Mouse (Mus musculus) forebrain, embryonic 11.5 days (tissue): ENCODE results near the gene Nsg2. TPM values are rescaled to one million over a fixed set of nuclear protein-coding genes. Genes with fewer than 3 reads are reported as not detected.

Experiments
- ATAC-seq: fragments of 200-750 bp; cut with Nextera tagmentation; replicated peaks from 2 replicates; pipeline ENCODE4 v1.8.0; 2017; ENCODE audit warnings: moderate TSS enrichment; ENCODE audit not compliant: low FRiP score
- DNase-seq: peaks from one replicate; pipeline ENCODE4 v3.0.0-alpha.2; 2017; ENCODE audit warnings: low spot score
- H3K27ac ChIP-seq: fragments of 300-500 bp; sonication (generic); 2 replicates; pipeline ENCODE4 v1.5.1; 2014; ENCODE audit warnings: low read depth, low read length
- H3K27me3 ChIP-seq: fragments of 300-500 bp; sonication (generic); 2 replicates; pipeline ENCODE4 v1.6.1; 2014; ENCODE audit warnings: mild to moderate bottlenecking, low read length, mixed read lengths; ENCODE audit not compliant: control insufficient read depth, insufficient read depth
- H3K36me3 ChIP-seq: fragments of 300-500 bp; sonication (generic); 2 replicates; pipeline ENCODE4 v1.6.1; 2014; ENCODE audit warnings: mild to moderate bottlenecking, low read length, moderate library complexity, mixed read lengths; ENCODE audit not compliant: control insufficient read depth, insufficient read depth
- H3K4me1 ChIP-seq: fragments of 300-500 bp; sonication (generic); replicated peaks from 2 replicates; pipeline ENCODE4 v1.6.1; 2014; ENCODE audit warnings: low read length, mixed read lengths; ENCODE audit not compliant: control insufficient read depth, insufficient read depth
- H3K4me2 ChIP-seq: fragments of 300-500 bp; sonication (generic); 2 replicates; pipeline ENCODE4 v1.6.1; 2014; ENCODE audit warnings: low read depth, mild to moderate bottlenecking, low read length, moderate library complexity, mixed read lengths; ENCODE audit not compliant: severe bottlenecking
- H3K4me3 ChIP-seq: fragments of 300-500 bp; sonication (generic); 2 replicates; pipeline ENCODE4 v1.5.1; 2014; ENCODE audit warnings: low read depth, low read length
- H3K9ac ChIP-seq: fragments of 300-500 bp; sonication (generic); 2 replicates; pipeline ENCODE4 v1.6.1; 2014; ENCODE audit warnings: low read length
- H3K9me3 ChIP-seq: fragments of 300-500 bp; sonication (generic); 2 replicates; pipeline ENCODE4 v1.6.1; 2016; ENCODE audit warnings: low read length, mixed read lengths; ENCODE audit not compliant: control insufficient read depth
- whole genome bisulfite sequencing: fragments of 180-500 bp; shearing (Covaris S2); extraction: QIAGEN DNeasy Blood & Tissue Kit; methylation state at CpG from one replicate; pipeline ENCODE4 v1.1.7; 2014; 5-methylcytosine and 5-hydroxymethylcytosine counted together
- polyA plus RNA-seq: library from polyadenylated mRNA; unstranded; fragments of >200 nt; fragmentation: Nextera tagmentation; extraction: Ambion mirVana; gene quantifications from 2 replicates; pipeline ENCODE4 v1.2.1, GENCODE M21; 2014

Gene Nsg2
- polyA plus RNA-seq, 1 experiment from 2014 or later: 24.9 TPM

DNA sequence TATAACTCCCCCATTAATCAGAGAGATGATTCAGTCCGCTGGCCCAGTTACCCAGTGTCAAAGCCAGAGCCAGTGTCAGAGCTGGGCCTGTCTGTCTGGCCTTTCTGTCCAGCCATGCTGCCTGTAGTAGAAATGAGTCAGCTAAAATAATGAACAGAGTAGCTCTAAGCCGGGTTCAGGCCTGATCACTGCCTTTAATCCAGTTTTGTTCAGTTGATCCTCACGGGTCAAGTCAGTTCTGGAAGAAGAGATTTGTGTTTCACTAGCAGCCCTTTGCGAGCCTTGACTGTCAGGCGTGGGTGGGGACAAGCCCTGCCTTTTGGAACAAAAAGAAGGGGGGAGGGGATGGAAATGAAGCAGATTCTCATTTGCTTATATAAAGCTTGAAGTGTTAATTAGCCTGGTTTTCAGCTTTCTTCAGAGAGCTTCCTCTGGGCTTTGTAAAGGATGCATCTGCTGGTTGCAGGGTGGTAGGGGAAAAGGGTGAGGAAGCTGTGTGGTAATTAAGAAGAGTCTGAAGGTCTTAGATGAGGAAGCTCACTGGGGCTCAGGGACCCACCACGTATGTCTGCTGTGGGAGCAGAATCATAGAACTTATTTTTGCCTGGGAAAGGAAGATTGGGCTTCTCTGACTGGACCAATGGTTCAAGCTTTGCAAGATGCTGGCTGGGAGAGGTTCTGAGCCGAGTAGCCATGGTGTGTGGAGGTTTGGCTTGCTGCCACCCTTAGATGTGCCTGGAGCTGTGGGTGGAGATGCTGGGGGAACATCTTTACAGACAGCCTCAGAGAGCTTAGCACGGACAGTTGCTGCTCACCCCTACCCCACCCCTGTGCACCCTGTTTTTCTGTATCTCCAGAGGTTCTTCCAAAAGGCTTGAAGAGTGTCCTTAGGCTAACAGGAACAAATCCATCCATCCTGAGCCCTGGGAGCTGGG lies 20.0 kb downstream of the Nsg2 start:
- 18% methylated on average over 8 of the region's 8 CpGs for WGBS
- H3K4me1 ChIP-seq: peaks cover 18% of the 10 kb centered on the region
- H3K4me3 ChIP-seq: no peak overlapping the region
- H3K27ac ChIP-seq: peak overlapping the region; percentile 70
- ATAC-seq (peak; percentile 63), DNase-seq (peak; percentile 60)
- H3K9ac ChIP-seq: peak overlapping the region; percentile 29
- H3K27me3 ChIP-seq: no peaks in the 10 kb centered on the region
- no peaks in the 10 kb centered on the region for H3K9me3 ChIP-seq
- H3K4me2 ChIP-seq: no peak overlapping the region; the same call in 1 of the 2 replicates
- H3K36me3 ChIP-seq: no peaks in the 10 kb centered on the region

DNA sequence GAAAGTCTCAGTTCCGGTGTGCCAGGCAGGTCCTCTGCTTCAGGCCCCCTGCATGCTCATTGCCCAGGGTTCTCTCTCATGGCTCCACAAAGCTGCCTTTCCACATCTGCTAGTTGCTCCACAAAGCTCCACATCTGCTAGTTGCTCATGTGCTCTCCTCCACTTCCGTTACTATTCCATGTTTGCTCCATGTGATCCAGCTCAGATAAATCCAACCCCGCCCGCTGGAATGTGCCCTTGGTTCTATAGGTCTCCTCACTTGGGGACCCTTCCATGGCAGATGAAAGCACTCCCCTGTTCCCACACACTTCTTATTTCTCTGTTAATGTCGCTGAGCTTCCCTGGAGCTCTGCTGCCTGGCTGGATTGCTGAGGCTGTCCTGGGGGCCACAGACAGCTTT lies 26.4 kb downstream of the Nsg2 start:
- H3K27me3 ChIP-seq: no peaks in the 10 kb centered on the region

DNA sequence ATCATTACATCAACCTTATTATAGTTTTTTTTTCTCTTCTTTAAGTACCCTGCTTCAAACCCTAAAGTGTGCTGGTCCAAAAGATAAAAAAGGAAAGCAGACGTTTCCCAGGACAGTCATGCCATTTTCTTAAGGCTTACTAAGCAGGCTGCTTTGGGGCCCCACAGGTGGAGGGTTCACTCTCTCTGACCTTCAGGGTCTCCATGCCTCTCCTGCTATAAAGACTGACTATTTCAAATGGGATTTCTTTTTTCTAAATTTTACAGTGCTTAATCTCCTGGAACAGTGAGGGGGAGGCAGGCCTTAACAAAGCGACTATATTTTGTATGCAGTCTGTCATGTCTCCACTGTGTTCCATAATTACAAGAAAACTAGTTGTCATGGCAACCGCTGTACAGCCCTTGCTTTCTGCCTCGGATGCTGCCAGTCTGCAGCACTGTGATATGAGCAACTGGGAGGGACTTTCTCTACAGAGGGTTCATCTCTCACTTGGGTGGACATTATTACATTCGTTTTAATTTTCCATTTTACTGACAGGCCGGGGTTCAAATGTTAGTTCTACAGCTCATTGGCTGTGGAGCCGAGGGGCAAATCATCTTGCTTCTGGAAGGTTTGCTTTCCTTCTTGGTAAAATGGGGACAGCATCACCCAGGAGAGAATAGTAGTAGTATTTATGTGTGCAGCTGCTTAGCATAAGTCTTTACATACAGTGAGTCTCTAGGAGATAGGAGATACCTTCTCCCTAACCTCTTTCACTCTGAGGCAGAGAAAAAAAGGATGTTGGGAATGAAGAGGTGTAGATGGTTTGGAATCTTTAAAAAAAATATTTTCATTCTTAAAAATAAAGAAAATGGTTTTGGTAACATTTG lies 27.4 kb downstream of the Nsg2 start:
- no peak for DNase-seq
- Histone ChIP-seq H3K9ac (0 out of 2 replicates have a peak overlapping the region, but pooled peaks have one; percentile 12), H3K27ac (peak overlapping the region; percentile 71; the same call in 1 of the 2 replicates), H3K36me3 (no peaks in the 10 kb centered on the region), H3K4me3 (no peak overlapping the region), H3K9me3 (no peaks in the 10 kb centered on the region), H3K4me1 (0 out of 2 replicates have a peak, but pooled peaks cover 2% of the 10 kb centered on the region), H3K4me2 (no peak overlapping the region), H3K27me3 (no peaks in the 10 kb centered on the region)
- ATAC-seq: peak; percentile 90
- 57% methylated on average over 7 of the region's 7 CpGs for WGBS

More for the DNA sequence above, 26.4 kb downstream of the Nsg2 start:
- Histone ChIP-seq H3K9me3 (no peaks in the 10 kb centered on the region), H3K4me1 (0 out of 2 replicates have a peak, but pooled peaks cover 2% of the 10 kb centered on the region), H3K4me3 (no peak overlapping the region), H3K27ac (peak overlapping the region; percentile 71; the same call in 1 of the 2 replicates), H3K9ac (no peak overlapping the region), H3K4me2 (no peak overlapping the region), H3K36me3 (no peaks in the 10 kb centered on the region)
- DNase-seq (no peak), ATAC-seq (no peak)
- WGBS: 73% methylated on average over 5 of the region's 5 CpGs

GRCm38 (mm10) chr11:32028605-32029004 lies 28.3 kb downstream of the Nsg2 start:
- 81% methylated on average over 3 of the region's 3 CpGs for WGBS

DNA sequence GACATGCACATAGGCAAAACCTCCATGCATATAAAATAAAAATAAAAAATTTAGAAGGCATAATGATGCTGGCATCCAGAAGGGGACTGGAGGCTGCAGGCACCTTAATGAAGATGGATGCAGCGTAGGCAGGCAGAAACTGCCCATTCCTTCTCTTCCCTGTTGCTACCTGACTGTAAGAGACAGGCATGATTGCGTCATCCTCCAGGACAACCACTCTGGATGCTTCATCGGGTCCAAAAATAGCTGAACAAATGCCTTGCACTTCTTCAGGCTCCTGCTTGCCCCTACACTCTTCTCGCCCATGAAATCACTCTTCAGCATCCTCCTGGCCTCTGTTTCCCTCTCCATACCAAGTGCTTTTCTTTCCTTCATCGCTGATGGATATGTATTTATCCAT lies 29.1 kb downstream of the Nsg2 start:
- H3K9me3 ChIP-seq: no peaks in the 10 kb centered on the region
- no peaks in the 10 kb centered on the region for H3K27me3 ChIP-seq
- H3K4me1 ChIP-seq: 0 out of 2 replicates have a peak, but pooled peaks cover 2% of the 10 kb centered on the region
- no peak overlapping the region for H3K9ac ChIP-seq
- no peak overlapping the region for H3K4me3 ChIP-seq
- DNase-seq (no peak), ATAC-seq (no peak)
- WGBS: 88% methylated on average over 5 of the region's 5 CpGs
- no peak overlapping the region for H3K4me2 ChIP-seq
- H3K27ac ChIP-seq: no peak overlapping the region
- H3K36me3 ChIP-seq: no peaks in the 10 kb centered on the region

More at GRCm38 (mm10) chr11:32028605-32029004, 28.3 kb downstream of the Nsg2 start:
- Histone ChIP-seq H3K27ac (no peak overlapping the region), H3K4me1 (0 out of 2 replicates have a peak, but pooled peaks cover 2% of the 10 kb centered on the region), H3K4me3 (no peak overlapping the region), H3K4me2 (no peak overlapping the region), H3K36me3 (no peaks in the 10 kb centered on the region), H3K27me3 (no peaks in the 10 kb centered on the region), H3K9me3 (no peaks in the 10 kb centered on the region), H3K9ac (no peak overlapping the region)
- no peak for ATAC-seq
- no peak for DNase-seq

GRCm38 (mm10) chr11:32031396-32031795 lies 31.1 kb downstream of the Nsg2 start:
- Histone ChIP-seq H3K9me3 (no peaks in the 10 kb centered on the region), H3K4me2 (no peak overlapping the region), H3K36me3 (no peaks in the 10 kb centered on the region), H3K27ac (no peak overlapping the region), H3K27me3 (no peaks in the 10 kb centered on the region), H3K4me1 (0 out of 2 replicates have a peak, but pooled peaks cover 2% of the 10 kb centered on the region), H3K4me3 (no peak overlapping the region), H3K9ac (no peak overlapping the region)
- no peak for ATAC-seq
- 87% methylated on average over 4 of the region's 4 CpGs for WGBS
- DNase-seq: no peak

- no peak for DNase-seq
- no peak overlapping the region for H3K9ac ChIP-seq
- H3K27ac ChIP-seq: no peak overlapping the region
- no peaks in the 10 kb centered on the region for H3K9me3 ChIP-seq
- H3K27me3 ChIP-seq: no peaks in the 10 kb centered on the region
- H3K4me2 ChIP-seq: no peak overlapping the region
- no peaks in the 10 kb centered on the region for H3K36me3 ChIP-seq
- no peak for ATAC-seq
- 85% methylated on average over 9 of the region's 9 CpGs for WGBS
- H3K4me3 ChIP-seq: no peak overlapping the region
- 0 out of 2 replicates have a peak, but pooled peaks cover 2% of the 10 kb centered on the region for H3K4me1 ChIP-seq
These were observed 31.8 kb downstream of the Nsg2 start for GRCm38 (mm10) chr11:32032053-32032452.

DNA sequence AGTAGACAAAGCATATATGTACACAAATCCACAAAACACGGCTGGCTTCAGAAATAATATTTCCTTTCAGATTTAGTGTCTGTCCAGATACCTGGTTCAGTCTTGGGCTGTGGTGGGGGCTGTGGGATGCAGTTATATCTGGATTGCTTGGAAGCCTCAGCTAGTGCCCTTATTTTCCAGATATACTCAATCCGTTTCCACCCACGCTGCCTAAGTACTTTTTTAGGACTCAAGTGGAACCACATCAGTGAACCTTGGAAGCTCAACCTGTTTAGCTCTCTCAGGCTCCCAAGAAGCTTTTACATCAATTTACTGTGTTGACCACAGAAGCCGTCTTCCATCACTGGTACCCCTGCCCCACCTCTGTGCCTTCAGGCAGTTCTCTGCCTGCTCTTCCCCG lies 35.6 kb downstream of the Nsg2 start:
- Histone ChIP-seq H3K9ac (no peak overlapping the region), H3K4me2 (no peak overlapping the region), H3K9me3 (no peaks in the 10 kb centered on the region), H3K27me3 (no peaks in the 10 kb centered on the region), H3K36me3 (no peaks in the 10 kb centered on the region), H3K4me3 (no peak overlapping the region), H3K4me1 (no peaks in the 10 kb centered on the region), H3K27ac (no peak overlapping the region)
- ATAC-seq: no peak
- no peak for DNase-seq
- 73% methylated on average over 5 of the region's 5 CpGs for WGBS
